8 mouse cellular contexts compared by ENCODE assay signal in genomic region chr8:123331810-123332209, GRCm38 (mm10). TPM values are rescaled to one million over a fixed set of nuclear protein-coding genes. Genes with fewer than 3 reads are reported as not detected.
DNase-seq lines count a peak whose midpoint lies in the region; ATAC-seq lines count a peak whose summit lies in the region.

No protein-coding gene starts in this region.

- H3K4me3 ChIP-seq in lung, embryonic 16.5 days (ENCODE audit: low read length), result peak overlapping the region; percentile 65; the same call in 1 of the 2 replicates
- H3K4me3 ChIP-seq in forebrain, embryonic 14.5 days (ENCODE audit: low read depth, low read length), result peak overlapping the region; percentile 84
- peak overlapping the region; percentile 74 for H3K4me3 ChIP-seq in liver, embryonic 13.5 days (replicated peaks)
- peak overlapping the region; percentile 60; the same call in 1 of the 2 replicates for H3K4me3 ChIP-seq in stomach, embryonic 15.5 days (replicated peaks)

- intact Hi-C loops in gastrocnemius, postnatal 36 days (cut with DNase I), result no loop called here

- H3K4me2 ChIP-seq in lung, embryonic 16.5 days (ENCODE audit: low read depth, low read length), result peak overlapping the region; percentile 98
- peak overlapping the region; percentile 71 for H3K4me2 ChIP-seq in forebrain, embryonic 14.5 days (ENCODE audit: low read length)
- peak overlapping the region; percentile 98 for H3K4me2 ChIP-seq in liver, embryonic 13.5 days
- H3K4me2 ChIP-seq in stomach, embryonic 15.5 days, result peak overlapping the region; percentile 96

- peaks cover 12% of the 10 kb centered on the region for H3K27me3 ChIP-seq in lung, embryonic 16.5 days (ENCODE audit: control insufficient read depth, insufficient read depth, low read depth, low read length)
- H3K27me3 ChIP-seq in forebrain, embryonic 14.5 days (replicated peaks; ENCODE audit: control insufficient read depth, insufficient read depth, low read length), result no peaks in the 10 kb centered on the region; the same call in 1 of the 2 replicates
- H3K27me3 ChIP-seq in liver, embryonic 13.5 days, result peaks cover 18% of the 10 kb centered on the region
- 0 out of 2 replicates have a peak, but pooled peaks cover 12% of the 10 kb centered on the region for H3K27me3 ChIP-seq in stomach, embryonic 15.5 days (replicated peaks)

- WGBS in lung, embryonic 16.5 days, result 18% methylated on average over 8 of the region's 8 CpGs
- 34% methylated on average over 8 of the region's 8 CpGs for WGBS in forebrain, embryonic 14.5 days
- 14% methylated on average over 8 of the region's 8 CpGs for WGBS in liver, embryonic 13.5 days (ENCODE audit: insufficient replicate concordance)
- 32% methylated on average over 8 of the region's 8 CpGs for WGBS in stomach, embryonic 15.5 days

- DNase-seq in lung, adult 18-20 months, result no peak
- DNase-seq in forebrain, embryonic 14.5 days (ENCODE audit: low spot score), result no peak
- DNase-seq in liver, embryonic 13.5 days, result no peak
- no peak for DNase-seq in retina, postnatal 1 day
- DNase-seq in gastrocnemius, postnatal 36 days, result no peak
- DNase-seq in urinary bladder, postnatal 25 days (ENCODE audit: low spot score), result no peak

- H3K9ac ChIP-seq in lung, embryonic 16.5 days (ENCODE audit: low read length), result no peak overlapping the region
- peak overlapping the region; percentile 89 for H3K9ac ChIP-seq in forebrain, embryonic 14.5 days (ENCODE audit: low read length)
- H3K9ac ChIP-seq in liver, embryonic 13.5 days, result 0 out of 2 replicates have a peak overlapping the region, but pooled peaks have one; percentile 22
- H3K9ac ChIP-seq in stomach, embryonic 15.5 days, result no peak overlapping the region

- no peaks in the 10 kb centered on the region for H3K36me3 ChIP-seq in lung, embryonic 16.5 days (ENCODE audit: control insufficient read depth, insufficient read depth, low read length)
- no peaks in the 10 kb centered on the region for H3K36me3 ChIP-seq in forebrain, embryonic 14.5 days (ENCODE audit: control insufficient read depth, insufficient read depth, low read length)
- H3K36me3 ChIP-seq in liver, embryonic 13.5 days, result no peaks in the 10 kb centered on the region
- H3K36me3 ChIP-seq in stomach, embryonic 15.5 days, result no peaks in the 10 kb centered on the region

- no peaks in the 10 kb centered on the region for H3K9me3 ChIP-seq in lung, embryonic 16.5 days (ENCODE audit: control insufficient read depth, low read length)
- H3K9me3 ChIP-seq in forebrain, embryonic 14.5 days (replicated peaks; ENCODE audit: control insufficient read depth, low read length), result no peaks in the 10 kb centered on the region
- no peaks in the 10 kb centered on the region for H3K9me3 ChIP-seq in liver, embryonic 13.5 days (replicated peaks)
- H3K9me3 ChIP-seq in stomach, embryonic 15.5 days, result no peaks in the 10 kb centered on the region

- no peak for ATAC-seq in lung, embryonic 16.5 days (ENCODE audit: low read depth)
- peak; percentile 11; the same call in 1 of the 2 replicates for ATAC-seq in forebrain, embryonic 14.5 days
- ATAC-seq in liver, embryonic 13.5 days (ENCODE audit: low read depth), result peak; percentile 16; the same call in 1 of the 2 replicates
- ATAC-seq in stomach, embryonic 15.5 days (ENCODE audit: insufficient read depth, low FRiP score, low read depth), result no peak

- no peak overlapping the region for H3K27ac ChIP-seq in lung, embryonic 16.5 days (ENCODE audit: low read length)
- peak overlapping the region; percentile 86 for H3K27ac ChIP-seq in forebrain, embryonic 14.5 days (ENCODE audit: low read depth, low read length)
- peak overlapping the region; percentile 77 for H3K27ac ChIP-seq in liver, embryonic 13.5 days
- no peak overlapping the region for H3K27ac ChIP-seq in stomach, embryonic 15.5 days

- H3K4me1 ChIP-seq in lung, embryonic 16.5 days (replicated peaks; ENCODE audit: control insufficient read depth, insufficient read depth, low read length), result 0 out of 2 replicates have a peak, but pooled peaks cover 3% of the 10 kb centered on the region
- H3K4me1 ChIP-seq in forebrain, embryonic 14.5 days (ENCODE audit: control insufficient read depth, insufficient read depth, low read length), result peaks cover 12% of the 10 kb centered on the region
- peaks cover 72% of the 10 kb centered on the region for H3K4me1 ChIP-seq in liver, embryonic 13.5 days (replicated peaks)
- H3K4me1 ChIP-seq in stomach, embryonic 15.5 days, result peaks cover 11% of the 10 kb centered on the region; the same call in 1 of the 2 replicates

RNA-seq across cellular contexts. Expression of gene Spire2, which starts 0.7 kb away (rescaled TPM):
- 0.96 and 1.2 TPM in 2 replicates for polyA plus RNA-seq in lung, embryonic 16.5 days (2015; fragmentation: Nextera tagmentation; extraction: Ambion mirVana)
- polyA plus RNA-seq in forebrain, embryonic 14.5 days (2014; fragmentation: Nextera tagmentation; extraction: Ambion mirVana), result 13.7 and 20.2 TPM in 2 replicates
- polyA plus RNA-seq in liver, embryonic 13.5 days (2015; fragmentation: Nextera tagmentation; extraction: Ambion mirVana), result 3.1 and 3.4 TPM in 2 replicates
- 5.4 and 5.9 TPM in 2 replicates for polyA plus RNA-seq in stomach, embryonic 15.5 days (2015; fragmentation: Nextera tagmentation; extraction: Ambion mirVana)
- total RNA-seq in gastrocnemius, postnatal 36 days (2021), result under 1 TPM in 1 of 2 experiments, not detected in 1; 0.27 TPM

RNA-seq across cellular contexts. Expression of gene Fanca, which starts 13.4 kb away (rescaled TPM):
- polyA plus RNA-seq in lung, embryonic 16.5 days (2015; fragmentation: Nextera tagmentation; extraction: Ambion mirVana), result 23.4 and 29.4 TPM in 2 replicates
- 13.7 and 14.0 TPM in 2 replicates for polyA plus RNA-seq in forebrain, embryonic 14.5 days (2014; fragmentation: Nextera tagmentation; extraction: Ambion mirVana)
- 18.3 and 21.3 TPM in 2 replicates for polyA plus RNA-seq in liver, embryonic 13.5 days (2015; fragmentation: Nextera tagmentation; extraction: Ambion mirVana)
- 20.9 and 22.8 TPM in 2 replicates for polyA plus RNA-seq in stomach, embryonic 15.5 days (2015; fragmentation: Nextera tagmentation; extraction: Ambion mirVana)
- total RNA-seq in gastrocnemius, postnatal 36 days (2021), result under 1 TPM; 0.28 to 0.42 TPM

RNA-seq across cellular contexts. Expression of gene Tcf25, which starts 41.7 kb away (rescaled TPM):
- polyA plus RNA-seq in lung, embryonic 16.5 days (2015; fragmentation: Nextera tagmentation; extraction: Ambion mirVana), result 149 TPM in 2 replicates
- 181 and 203 TPM in 2 replicates for polyA plus RNA-seq in forebrain, embryonic 14.5 days (2014; fragmentation: Nextera tagmentation; extraction: Ambion mirVana)
- polyA plus RNA-seq in liver, embryonic 13.5 days (2015; fragmentation: Nextera tagmentation; extraction: Ambion mirVana), result 63.6 and 73.7 TPM in 2 replicates
- polyA plus RNA-seq in stomach, embryonic 15.5 days (2015; fragmentation: Nextera tagmentation; extraction: Ambion mirVana), result 159 and 182 TPM in 2 replicates
- total RNA-seq in gastrocnemius, postnatal 36 days (2021), result 100 to 1,000 TPM; 136 to 137 TPM

Comparison
In these comparisons a context has a peak if more than half of its experiments do, and no peak if none do; other contexts are left out.
1. ATAC-seq: peak in forebrain, embryonic 14.5 days (single experiment) and liver, embryonic 13.5 days (single experiment); none in lung, embryonic 16.5 days (single experiment) and stomach, embryonic 15.5 days (single experiment).
2. H3K27ac ChIP-seq: peak in forebrain, embryonic 14.5 days (single experiment) and liver, embryonic 13.5 days (single experiment); none in lung, embryonic 16.5 days (single experiment) and stomach, embryonic 15.5 days (single experiment).
3. H3K9ac ChIP-seq: peak in forebrain, embryonic 14.5 days (single experiment) and liver, embryonic 13.5 days (single experiment); none in lung, embryonic 16.5 days (single experiment) and stomach, embryonic 15.5 days (single experiment).
4. Peak in every context shown above with its lines, with median percentiles within 50 percentile points of each other: H3K4me2 ChIP-seq and H3K4me3 ChIP-seq.